ENCODE assay signal across 22 mouse cellular contexts in genomic region chr2:161097746-161098145, GRCm38 (mm10). TPM values are rescaled to one million over a fixed set of nuclear protein-coding genes. Genes with fewer than 3 reads are reported as not detected.
A peak's percentile ranks its signal among the peaks of the same experiment; 100 is the strongest.
DNase-seq lines count a peak whose midpoint lies in the region; ATAC-seq and TF ChIP-seq lines count a peak whose summit lies in the region.
"Had no signal": no experiment of that assay in that cellular context is flagged by ENCODE, and none has a peak within 500 bp of the region (broad histone marks: within the 10 kb centered on the region; RNA-seq: fewer than 3 reads in every experiment).

No protein-coding gene starts in this region.

- peaks cover 29% of the 10 kb centered on the region for H3K79me2 ChIP-seq in MEL (ENCODE audit: control insufficient read depth, insufficient read depth, low read length, poor library complexity)

- H3K27ac ChIP-seq in liver, embryonic 12.5 days, result no peak overlapping the region
- H3K27ac ChIP-seq in liver, postnatal 0 days (ENCODE audit: low read depth), result no peak overlapping the region
- H3K27ac ChIP-seq in MEL (ENCODE audit: control insufficient read depth, low read depth, low read length), result no peak overlapping the region
- no peak overlapping the region for H3K27ac ChIP-seq in hindbrain, embryonic 12.5 days
- H3K27ac ChIP-seq: embryonic facial prominence, embryonic 10.5 days; embryonic facial prominence, embryonic 12.5 days; forebrain, embryonic 13.5 days; forebrain, embryonic 15.5 days had no signal

- TF ChIP-seq CTCF in liver, postnatal 0 days (IDR thresholded peaks at IDR 0.05; ENCODE audit: low read depth), result no peak
- TF ChIP-seq CTCF in MEL (IDR thresholded peaks at IDR 0.05 in 2 of 3, conservative IDR thresholded peaks at IDR 0.05 in 1 of 3; ENCODE audit: control insufficient read depth in 1 of 3, insufficient read depth in 1 of 3, low read depth in 2 of 3, low read length in 3 of 3, poor library complexity in 1 of 3, severe bottlenecking in 1 of 3), result no peak

- H3K9me3 ChIP-seq in liver, embryonic 12.5 days (replicated peaks), result no peaks in the 10 kb centered on the region
- no peaks in the 10 kb centered on the region for H3K9me3 ChIP-seq in liver, postnatal 0 days (ENCODE audit: low read length)
- H3K9me3 ChIP-seq in MEL (replicated peaks; ENCODE audit: insufficient read depth, low read length), result no peaks in the 10 kb centered on the region
- H3K9me3 ChIP-seq in hindbrain, embryonic 12.5 days (replicated peaks), result no peaks in the 10 kb centered on the region
- H3K9me3 ChIP-seq: embryonic facial prominence, embryonic 10.5 days; embryonic facial prominence, embryonic 12.5 days; forebrain, embryonic 13.5 days; forebrain, embryonic 15.5 days; G1E had no signal

- ATAC-seq in liver, embryonic 12.5 days, result 0 out of 2 replicates have a peak, but pooled peaks have one; percentile 40
- ATAC-seq in liver, postnatal 0 days, result no peak
- peak; percentile 65 for ATAC-seq in megakaryocyte-erythroid progenitor cell, adult 5-6 weeks (replicated peaks; ENCODE audit: low FRiP score, low TSS enrichment, poor library complexity, severe bottlenecking)
- no peak for ATAC-seq in hindbrain, embryonic 12.5 days (ENCODE audit: low FRiP score)
- ATAC-seq: CD4-positive, CD25-positive, alpha-beta regulatory T cell, adult 4 months; forebrain, embryonic 13.5 days; forebrain, embryonic 15.5 days; forebrain, postnatal 0 days had no signal

- no peak overlapping the region for H3K9ac ChIP-seq in liver, embryonic 12.5 days
- H3K9ac ChIP-seq in liver, postnatal 0 days (replicated peaks), result no peak overlapping the region
- H3K9ac ChIP-seq in MEL (ENCODE audit: control insufficient read depth, low read depth, low read length, poor library complexity, severe bottlenecking), result no peak overlapping the region
- H3K9ac ChIP-seq in hindbrain, embryonic 12.5 days, result no peak overlapping the region
- H3K9ac ChIP-seq: embryonic facial prominence, embryonic 12.5 days; forebrain, embryonic 13.5 days; forebrain, embryonic 15.5 days; forebrain, postnatal 0 days had no signal

- no peak for TF ChIP-seq POLR2A in MEL (IDR thresholded peaks at IDR 0.05; ENCODE audit: control insufficient read depth in 1 of 2, insufficient read depth in 1 of 2, low read depth in 1 of 2, low read length in 2 of 2, poor library complexity in 1 of 2)

- no peak for DNase-seq in liver, postnatal 0 days
- peak; percentile 26 for DNase-seq in MEL (ENCODE audit: low read depth, low spot score)
- DNase-seq: adrenal gland, adult 2 months; adrenal gland, postnatal 10 days; adrenal gland, postnatal 25 days; B cell, adult 2 months; cerebellum, adult 11 months; cerebellum, adult 18-20 months; cerebellum, adult 8-10 months; cerebellum, adult 9-11 months; cerebellum, postnatal 14 days; forebrain, postnatal 0 days had no signal

- no peak overlapping the region for H3K4me2 ChIP-seq in liver, embryonic 12.5 days
- H3K4me2 ChIP-seq in liver, postnatal 0 days (ENCODE audit: low read depth, low read length), result no peak overlapping the region
- no peak overlapping the region for H3K4me2 ChIP-seq in hindbrain, embryonic 12.5 days (replicated peaks)
- H3K4me2 ChIP-seq: embryonic facial prominence, embryonic 12.5 days; forebrain, embryonic 13.5 days; forebrain, embryonic 15.5 days had no signal

- 73% methylated on average over 5 of the region's 5 CpGs for WGBS in liver, embryonic 12.5 days (ENCODE audit: insufficient replicate concordance)
- WGBS in liver, postnatal 0 days (ENCODE audit: insufficient replicate concordance), result 76% methylated on average over 5 of the region's 5 CpGs
- 96% methylated on average over 5 of the region's 5 CpGs for WGBS in hindbrain, embryonic 12.5 days

- no peak for TF ChIP-seq EP300 in liver, postnatal 0 days (IDR thresholded peaks at IDR 0.05; ENCODE audit: low read depth)
- no peak for TF ChIP-seq EP300 in MEL (IDR thresholded peaks at IDR 0.05; ENCODE audit: low read depth in 1 of 2, low read length in 2 of 2)

- H3K4me1 ChIP-seq in liver, embryonic 12.5 days, result peaks cover 20% of the 10 kb centered on the region
- 0 out of 2 replicates have a peak, but pooled peaks cover 2% of the 10 kb centered on the region for H3K4me1 ChIP-seq in liver, postnatal 0 days (ENCODE audit: insufficient read depth)
- H3K4me1 ChIP-seq in MEL (ENCODE audit: control insufficient read depth in 1 of 2, insufficient read depth in 2 of 2, low read length in 2 of 2), result peaks cover 5 to 7% of the 10 kb centered on the region in 2 experiments
- H3K4me1 ChIP-seq in hindbrain, embryonic 12.5 days, result 0 out of 2 replicates have a peak, but pooled peaks cover 2% of the 10 kb centered on the region

- H3K36me3 ChIP-seq in liver, embryonic 12.5 days, result no peaks in the 10 kb centered on the region
- H3K36me3 ChIP-seq in liver, postnatal 0 days (replicated peaks; ENCODE audit: insufficient read depth, low read length), result no peaks in the 10 kb centered on the region
- H3K36me3 ChIP-seq in MEL (ENCODE audit: control insufficient read depth in 1 of 2, insufficient read depth in 2 of 2, low read length in 2 of 2), result peaks cover 0 to 8% of the 10 kb centered on the region in 2 experiments; a peak in 1 of 4 replicates
- H3K36me3 ChIP-seq in hindbrain, embryonic 12.5 days, result no peaks in the 10 kb centered on the region
- H3K36me3 ChIP-seq: embryonic facial prominence, embryonic 12.5 days; forebrain, embryonic 15.5 days had no signal

- no peak for TF ChIP-seq RAD21 in MEL (IDR thresholded peaks at IDR 0.05; ENCODE audit: low read depth, low read length)

- H3K27me3 ChIP-seq in liver, embryonic 12.5 days (replicated peaks), result no peaks in the 10 kb centered on the region
- H3K27me3 ChIP-seq in liver, postnatal 0 days (ENCODE audit: insufficient read depth, low read length), result no peaks in the 10 kb centered on the region
- no peaks in the 10 kb centered on the region for H3K27me3 ChIP-seq in MEL (ENCODE audit: control insufficient read depth in 1 of 2, insufficient read depth in 2 of 2, low read length in 2 of 2)
- no peaks in the 10 kb centered on the region for H3K27me3 ChIP-seq in hindbrain, embryonic 12.5 days
- H3K27me3 ChIP-seq: CH12.LX; embryonic facial prominence, embryonic 12.5 days; forebrain, embryonic 13.5 days; forebrain, embryonic 15.5 days had no signal

- no peak overlapping the region for H3K4me3 ChIP-seq in liver, embryonic 12.5 days
- no peak overlapping the region for H3K4me3 ChIP-seq in liver, postnatal 0 days (ENCODE audit: low read depth, low read length)
- H3K4me3 ChIP-seq in MEL (ENCODE audit: control insufficient read depth in 1 of 2, insufficient read depth in 1 of 2, low read depth in 2 of 2, low read length in 2 of 2), result no peak overlapping the region
- H3K4me3 ChIP-seq in hindbrain, embryonic 12.5 days, result no peak overlapping the region
- H3K4me3 ChIP-seq: embryonic facial prominence, embryonic 10.5 days; embryonic facial prominence, embryonic 12.5 days; forebrain, embryonic 13.5 days; forebrain, embryonic 15.5 days had no signal

TF ChIP-seq in MEL, 35 proteins besides CTCF, POLR2A, EP300 and RAD21:
- TF ChIP-seq ZMIZ1 (IDR thresholded peaks at IDR 0.05; ENCODE audit: low read depth, low read length) (no peak), MXI1 (IDR thresholded peaks at IDR 0.05; ENCODE audit: low read depth, low read length) (no peak), CHD1 (IDR thresholded peaks at IDR 0.05; ENCODE audit: low read depth, low read length) (no peak), GABPA (IDR thresholded peaks at IDR 0.05; ENCODE audit: low read depth, low read length) (no peak), E2F4 (IDR thresholded peaks at IDR 0.05; ENCODE audit: borderline replicate concordance, low read depth, low read length) (no peak), MEF2A (IDR thresholded peaks at IDR 0.05; ENCODE audit: extremely low read depth, insufficient replicate concordance, low read depth, low read length, poor library complexity, severe bottlenecking) (no peak), MAFK (IDR thresholded peaks at IDR 0.05; ENCODE audit: borderline replicate concordance, low read depth, low read length) (no peak), MAZ (IDR thresholded peaks at IDR 0.05; ENCODE audit: low read depth, low read length) (no peak), TCF12 (IDR thresholded peaks at IDR 0.05; ENCODE audit: low read depth, low read length) (no peak), NRF1 (IDR thresholded peaks at IDR 0.05; ENCODE audit: insufficient read depth, low read depth, low read length, poor library complexity, severe bottlenecking) (no peak), POLR2AphosphoS2 (IDR thresholded peaks at IDR 0.05; ENCODE audit: low read length) (no peak), GATA1 (IDR thresholded peaks at IDR 0.05; ENCODE audit: low read depth, low read length) (no peak), BHLHE40 (IDR thresholded peaks at IDR 0.05; ENCODE audit: borderline replicate concordance, low read depth, low read length) (no peak), USF2 (IDR thresholded peaks at IDR 0.05; ENCODE audit: borderline replicate concordance in 1 of 2, insufficient read depth in 1 of 2, low read depth in 1 of 2, low read length in 2 of 2) (no peak)

RNA-seq across cellular contexts. Expression of gene Chd6, which starts 11.1 kb away (rescaled TPM):
- polyA plus RNA-seq in liver, embryonic 12.5 days (2016; fragmentation: Nextera tagmentation; extraction: Ambion mirVana), result 8.3 and 8.8 TPM in 2 replicates
- 4.0 and 4.6 TPM in 2 replicates for polyA plus RNA-seq in liver, postnatal 0 days (2015; fragmentation: Nextera tagmentation; extraction: Ambion mirVana)
- 9.7 and 11.8 TPM in 2 replicates for total RNA-seq in MEL (2012; rRNA removed)
- polyA plus RNA-seq in MEL (2012; ENCODE audit: insufficient read depth in 1 of 2, insufficient read length in 2 of 2, low read depth in 1 of 2, low replicate concordance in 2 of 2, missing spikeins in 1 of 2), result 100 to 1,000 TPM in 1 of 2 experiments, 10 to 100 TPM in 1; 15.4 to 200 TPM
- 47.6 and 49.7 TPM in 2 replicates for total RNA-seq in megakaryocyte-erythroid progenitor cell, adult 5-6 weeks (2014; fragmentation: Nextera tagmentation)
- total RNA-seq in megakaryocyte-erythroid progenitor cell, adult 5-6 weeks (2017), result 32.2 and 53.2 TPM in 2 replicates
- polyA plus RNA-seq in hindbrain, embryonic 12.5 days (2016; fragmentation: Nextera tagmentation; extraction: Ambion mirVana), result 42.0 and 48.2 TPM in 2 replicates

Comparison
In these comparisons a context has a peak if more than half of its experiments do, and no peak if none do; other contexts are left out.
1. ATAC-seq: peak in liver, embryonic 12.5 days (single experiment) and megakaryocyte-erythroid progenitor cell, adult 5-6 weeks (single experiment); none in liver, postnatal 0 days (single experiment) and hindbrain, embryonic 12.5 days (single experiment).